Mouse (Mus musculus) spleen, adult 2 months (tissue): ENCODE measurements at regions not wholly inside any gene's neighbourhood (a gene's known extent, or its start where the extent isn't known, plus 50 kb on each side); places are given as distances from the start of the nearest gene placed in this dataset.

Source experiments
- CTCF ChIP-seq: fragments of 200-500 bp; IDR thresholded peaks from 2 replicates; pipeline ENCODE4 v1.5.1; 2011; ENCODE audit warnings: mild to moderate bottlenecking, inconsistent platforms; ENCODE audit not compliant: insufficient read depth, insufficient read length, insufficient replicate concordance; ENCODE audit errors: extremely low read depth
- POLR2A ChIP-seq: fragments of 200-500 bp; IDR thresholded peaks from 2 replicates; pipeline ENCODE4 v1.6.1; 2011; ENCODE audit warnings: low read depth, low read length, inconsistent platforms

DNA sequence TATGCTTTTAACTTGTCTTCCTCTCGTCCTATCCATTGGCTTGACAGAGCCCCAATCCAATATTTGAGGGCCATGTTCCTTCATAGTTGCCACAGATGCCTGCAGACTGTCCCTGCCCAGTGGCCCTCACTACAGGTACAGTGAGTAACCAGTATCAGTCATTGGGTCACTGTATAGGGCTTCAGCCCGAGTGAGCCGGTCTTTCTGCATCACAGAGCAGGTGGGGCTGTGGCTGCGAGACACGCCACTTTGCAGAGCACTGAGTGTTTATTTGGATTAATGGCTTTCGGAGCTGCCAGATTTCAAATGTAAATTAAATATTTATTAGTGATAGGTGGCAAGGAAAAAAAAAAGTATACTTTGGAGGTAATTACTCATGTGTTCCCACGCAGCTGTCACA, 87.2 kb upstream of the Alk start:
- TF ChIP-seq CTCF = no peak
- no peak for TF ChIP-seq POLR2A
